Mouse (Mus musculus): ENCODE data around the gene Txndc8. TPM values are rescaled to one million over a fixed set of nuclear protein-coding genes. Genes with fewer than 3 reads are reported as not detected.

The Txndc8 gene
- polyA plus RNA-seq, 2 experiments from 2014 or later: not detected

DNA sequence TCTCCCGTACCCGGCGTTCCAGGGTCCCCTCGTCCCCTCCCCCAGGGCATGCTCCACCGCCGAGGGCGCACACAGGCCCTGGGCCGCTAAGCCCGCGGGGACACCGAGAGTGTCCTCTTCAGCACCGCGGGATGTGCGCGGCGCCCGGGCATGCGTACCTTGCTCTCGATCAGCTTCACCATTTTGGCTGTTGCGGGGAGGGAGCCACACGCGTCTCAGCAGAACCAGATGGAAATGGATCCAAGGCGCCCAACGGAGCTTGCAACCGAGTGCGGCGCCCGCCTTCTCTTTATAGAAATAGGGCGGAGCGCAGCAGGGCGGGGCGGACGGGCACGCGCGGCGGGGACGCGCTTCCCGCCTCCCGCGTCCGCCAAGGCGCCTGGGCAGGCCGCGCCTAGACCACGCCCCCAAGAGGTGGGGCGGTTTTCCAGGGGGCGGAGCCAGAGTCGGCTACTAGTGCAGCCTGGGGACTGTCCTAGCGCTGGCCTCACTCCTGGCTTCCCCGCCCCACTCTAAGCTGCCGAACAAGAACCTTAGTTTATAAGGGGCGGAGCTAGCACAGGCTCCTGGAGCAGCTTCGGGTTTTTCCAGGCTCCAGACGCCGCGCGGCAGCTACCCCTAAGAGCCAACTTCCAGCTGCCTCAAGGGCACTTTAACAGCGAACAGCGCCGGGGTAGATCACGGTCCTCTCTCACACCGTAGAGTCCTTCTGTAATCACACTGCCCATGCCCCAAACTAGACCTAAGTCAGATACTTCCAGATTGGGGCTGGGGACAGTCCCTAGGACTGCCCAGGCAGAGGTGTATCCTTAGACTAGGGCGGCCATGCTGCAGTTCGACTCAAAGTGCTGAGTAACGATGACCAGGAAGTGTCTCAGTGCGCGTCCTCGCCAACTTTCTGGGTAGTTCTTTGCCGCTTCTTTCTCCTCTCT is 52.6 kb downstream of the Txndc8 start, which contains the start of gene Txn1:
Gene Txn1, minus strand, starts transcription at position 383 of the 932 bp plus-strand sequence.
- ATAC-seq: peak; percentile 79

DNA sequence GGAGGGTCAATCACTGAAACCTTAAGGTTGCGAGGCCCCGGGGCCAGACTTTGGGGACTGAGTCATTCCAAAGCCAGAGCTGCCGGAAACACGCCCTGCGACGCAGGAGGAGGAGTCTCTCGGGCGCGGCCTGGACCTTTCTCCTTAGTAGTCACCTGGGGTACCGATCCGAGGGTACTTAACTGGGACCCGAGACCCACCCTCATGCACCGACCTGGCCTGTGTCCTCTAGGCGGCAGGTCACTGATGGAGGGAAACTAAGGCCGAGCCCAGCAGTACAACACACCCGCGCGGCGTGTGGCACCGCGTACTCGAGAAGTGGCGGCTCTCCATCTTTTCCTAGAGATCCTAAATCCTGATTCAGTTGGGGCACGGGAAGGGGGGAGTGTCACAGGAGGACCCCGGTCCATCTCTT is 53.4 kb downstream of the Txndc8 start:
- ATAC-seq: peak; percentile 34

DNA sequence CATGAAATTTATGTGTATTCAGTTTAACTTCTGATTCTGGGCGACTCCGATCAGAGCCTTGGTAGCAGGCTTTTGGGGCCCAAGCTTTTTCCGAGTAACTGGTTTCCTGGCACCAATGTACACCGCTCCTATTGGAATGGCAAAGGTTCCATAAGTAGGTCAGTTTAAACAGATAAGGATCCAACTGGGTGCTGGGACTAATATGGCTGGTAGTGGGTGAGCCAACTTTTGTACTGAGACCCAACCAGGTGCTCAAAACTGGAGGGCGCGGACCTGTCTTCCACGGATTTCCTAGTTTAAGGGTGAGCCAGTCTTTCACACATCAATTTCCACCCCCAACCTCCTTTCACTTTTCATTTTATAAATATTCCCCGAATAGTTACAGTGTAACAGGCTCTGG is 53.9 kb downstream of the Txndc8 start:
- no peak for ATAC-seq

DNA sequence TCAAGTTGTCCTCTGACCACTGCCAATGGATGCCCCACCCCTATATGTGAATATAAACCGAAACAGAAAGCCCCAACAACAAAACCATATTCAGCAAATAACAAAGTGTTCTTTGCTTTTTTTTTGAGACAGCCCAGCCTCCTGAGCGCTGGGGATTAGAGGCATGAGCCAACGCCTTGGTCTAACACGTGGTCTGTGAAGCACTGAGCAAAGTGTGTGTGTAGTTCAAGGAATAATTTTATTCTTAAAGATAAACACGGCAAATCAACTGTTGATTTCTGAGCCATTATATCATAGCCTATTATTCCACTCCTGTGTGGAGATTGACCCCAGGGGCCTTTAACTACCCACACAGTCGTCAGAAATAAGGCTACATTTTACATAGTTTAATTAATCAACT is 54.3 kb downstream of the Txndc8 start:
- ATAC-seq: no peak

DNA sequence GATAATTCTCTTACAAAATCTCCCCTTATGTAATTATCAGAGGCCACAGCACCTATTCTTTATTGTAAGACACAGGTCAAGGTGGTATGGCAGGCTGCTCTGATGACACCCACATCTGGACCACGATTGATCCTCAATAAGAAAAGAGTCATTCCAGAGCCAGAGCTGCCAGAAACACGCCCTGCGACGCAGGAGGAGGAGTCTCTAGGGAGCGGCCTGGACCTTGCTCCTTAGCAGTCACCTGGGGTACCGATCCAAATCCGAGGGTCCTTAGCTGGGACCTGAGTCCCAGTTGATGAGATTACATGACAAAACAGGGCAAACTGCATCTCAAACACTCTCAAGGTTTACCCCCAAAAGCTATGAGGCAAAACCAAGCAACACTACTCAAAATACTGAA is 55.1 kb downstream of the Txndc8 start:
- no peak for ATAC-seq

DNA sequence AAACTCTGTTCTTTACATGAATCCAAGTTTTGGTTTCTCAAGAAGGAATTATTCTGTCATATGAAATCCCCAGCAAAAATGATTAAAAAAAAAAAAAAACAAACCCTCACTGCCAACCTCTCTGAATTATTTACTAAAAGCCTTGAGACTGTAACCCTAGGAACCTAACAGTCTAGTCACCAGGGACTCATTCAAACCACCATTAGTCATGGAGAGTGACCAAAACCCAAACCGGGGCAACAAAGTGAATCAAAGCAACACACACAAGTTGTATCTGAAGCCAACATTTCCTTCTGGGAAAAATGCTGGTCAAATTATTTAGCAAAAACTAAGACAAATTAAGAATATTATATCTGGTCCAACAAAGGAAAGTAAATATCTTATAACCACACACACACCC is 56.0 kb downstream of the Txndc8 start:
- ATAC-seq: no peak

DNA sequence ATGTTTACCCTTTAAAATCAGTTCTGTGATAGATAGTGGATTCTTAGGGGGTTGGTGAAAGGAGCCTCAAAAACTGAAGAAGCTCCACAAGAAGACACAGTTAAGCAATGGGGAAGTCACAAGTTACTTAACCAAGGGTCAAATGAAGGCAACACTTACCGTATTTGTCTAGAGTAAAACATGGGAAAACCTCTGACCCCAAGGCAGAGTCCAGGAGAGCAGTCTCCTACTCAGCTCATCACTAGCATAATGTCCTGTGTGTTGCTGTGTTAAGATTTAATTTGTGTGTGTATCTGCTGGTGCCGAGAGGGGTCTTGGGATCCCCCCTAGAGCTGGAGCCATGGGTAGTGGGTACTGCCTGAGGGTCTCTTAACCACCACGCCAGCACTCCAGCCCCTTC is 56.5 kb downstream of the Txndc8 start:
- ATAC-seq: no peak

DNA sequence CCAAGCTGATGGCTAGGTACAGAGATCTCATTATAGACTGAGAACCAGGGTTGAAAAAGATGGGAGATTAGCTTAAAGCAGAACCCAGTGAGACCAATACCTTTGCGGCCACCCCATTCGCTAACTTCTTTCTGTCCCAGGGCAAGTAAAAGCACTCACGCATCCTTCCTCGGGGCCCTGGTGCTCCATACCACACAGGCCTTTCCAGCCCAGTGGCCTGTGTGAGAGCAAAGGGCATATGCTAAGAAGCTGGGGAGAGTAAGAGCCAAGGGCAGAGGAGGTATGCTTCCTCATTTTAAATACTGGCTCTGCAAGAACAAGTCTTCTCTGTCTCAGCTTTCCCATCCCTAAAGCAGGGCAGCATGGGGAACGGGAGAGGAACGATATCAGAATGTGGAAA is 59.1 kb downstream of the Txndc8 start:
- no peak for ATAC-seq

DNA sequence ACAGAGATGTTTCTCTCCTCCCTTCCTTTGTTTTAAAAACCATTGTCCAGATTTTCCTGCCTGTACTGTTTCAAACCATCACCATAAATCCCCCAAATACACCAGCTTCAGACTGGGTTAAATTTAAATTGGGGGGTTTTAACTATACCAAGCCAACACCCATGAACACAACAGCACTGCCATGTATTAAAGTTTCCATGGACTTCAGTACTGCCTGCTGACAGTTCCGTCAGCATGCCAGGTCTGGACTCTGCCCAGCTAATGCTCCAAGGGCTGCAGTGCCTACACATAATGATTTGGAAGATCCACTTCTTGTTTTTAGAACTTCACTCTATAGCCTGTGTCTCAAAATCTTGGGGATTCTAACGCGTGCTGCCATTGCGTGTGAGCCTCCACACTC is 61.4 kb downstream of the Txndc8 start:
- no peak for ATAC-seq

DNA sequence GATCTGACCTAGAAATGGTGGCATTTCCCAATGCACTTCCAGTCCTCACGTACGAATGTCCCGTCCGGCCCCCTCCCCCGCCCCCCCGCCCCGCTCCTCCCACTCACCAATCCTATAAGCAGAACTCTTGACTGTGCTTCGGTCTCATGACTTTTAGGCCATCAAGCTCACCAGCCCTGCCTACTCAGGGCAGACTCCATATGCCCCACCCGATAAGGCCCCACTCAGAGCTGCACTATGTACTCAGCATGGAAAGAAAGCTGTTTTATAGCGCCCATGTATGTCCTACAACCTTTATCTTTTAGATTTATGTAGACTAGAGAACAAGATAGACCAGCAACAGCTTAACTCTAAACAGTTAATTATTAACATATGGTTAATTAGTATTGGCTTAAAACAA is 61.9 kb downstream of the Txndc8 start:
- no peak for ATAC-seq

DNA sequence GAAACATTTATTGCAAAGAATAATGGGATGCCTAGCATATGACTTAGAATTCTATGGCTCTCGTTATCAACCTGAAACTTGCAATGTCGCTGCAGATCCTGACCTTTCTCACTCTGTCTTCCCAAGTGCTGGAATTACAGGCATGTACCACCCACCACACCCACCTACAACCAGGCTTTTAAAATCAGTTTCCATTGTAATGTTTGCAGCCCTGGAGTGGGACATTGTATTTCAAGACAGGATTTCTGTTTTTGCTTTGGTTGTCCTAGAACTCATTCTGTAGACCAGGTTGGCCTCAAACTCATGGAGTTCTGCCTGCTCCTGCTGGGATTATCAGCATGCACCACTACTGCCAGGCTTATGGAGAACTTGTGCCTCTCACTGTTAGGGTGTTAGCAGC is 66.0 kb downstream of the Txndc8 start:
- no peak for ATAC-seq

DNA sequence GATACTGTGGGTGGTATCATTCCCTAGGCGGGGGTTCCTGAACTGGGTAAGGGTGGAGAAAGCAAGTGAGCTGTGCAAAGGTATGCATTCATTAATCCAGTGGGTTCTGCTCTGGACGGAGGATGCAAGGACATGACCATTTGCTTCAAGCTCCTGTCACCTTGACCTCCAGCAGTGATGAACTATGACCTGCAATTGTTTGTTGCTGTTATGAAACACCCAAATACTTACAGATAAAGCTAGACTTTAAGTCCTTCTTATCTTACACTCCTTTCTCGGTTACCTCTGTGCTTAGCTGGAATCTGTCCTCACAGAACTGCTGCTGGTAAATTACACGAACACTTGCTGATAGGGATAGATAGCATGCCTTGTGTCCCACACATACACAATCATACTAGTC is 68.3 kb downstream of the Txndc8 start:
- ATAC-seq: no peak

DNA sequence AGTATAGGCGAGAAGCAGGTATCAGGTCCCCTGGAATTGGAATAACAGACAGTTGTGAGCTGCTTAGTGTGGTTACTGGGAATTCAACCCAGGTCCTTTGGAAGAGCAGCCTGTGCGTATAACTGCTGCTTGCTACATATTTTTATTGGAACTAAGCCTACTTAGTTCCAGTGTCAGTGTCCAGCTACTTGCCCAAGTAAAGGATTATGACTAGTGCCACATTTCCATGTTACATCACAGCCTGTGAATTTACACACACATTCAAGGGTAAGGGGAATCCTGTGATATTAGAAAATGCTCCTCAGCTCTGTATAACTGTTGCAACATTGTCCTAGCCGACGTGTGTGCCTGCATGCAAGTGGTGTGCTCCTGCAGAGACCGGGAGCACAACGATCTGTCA is 71.6 kb downstream of the Txndc8 start:
- ATAC-seq: no peak

DNA sequence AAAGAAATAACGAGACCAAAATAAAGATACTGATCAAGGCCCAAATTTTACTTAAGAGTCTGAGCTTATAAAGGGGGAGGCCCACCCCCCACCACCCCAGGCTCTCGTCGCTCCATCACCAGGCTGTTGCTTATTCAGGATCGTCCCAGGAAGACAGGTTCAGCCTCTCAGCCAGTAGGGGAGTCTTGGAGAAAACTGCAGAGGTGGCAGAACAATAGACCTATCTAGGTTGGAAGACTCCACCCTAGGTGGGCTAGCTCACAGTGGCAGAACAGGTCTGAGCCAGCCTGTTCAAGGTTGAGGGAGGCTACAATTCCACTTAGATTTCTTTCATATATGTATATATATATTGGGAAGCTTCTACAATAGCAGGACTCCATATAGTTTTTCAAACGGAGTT is 74.7 kb downstream of the Txndc8 start:
- ATAC-seq: no peak

Other genes starting within 250 kb of the Txndc8 start
- gene D630039A03Rik, start 92.8 kb downstream of the Txndc8 start, polyA plus RNA-seq (2017; shearing (Covaris generic)): 10 to 100 TPM; 14.3 to 17.3 TPM
- 100 to 1,000 TPM; 170 to 200 TPM for gene Txn1, start 52.7 kb downstream of the Txndc8 start, polyA plus RNA-seq (2017; shearing (Covaris generic))
- not detected for gene Svep1, start 197.7 kb upstream of the Txndc8 start, polyA plus RNA-seq (2017; shearing (Covaris generic))

All from activated CD4-positive, CD25-positive, alpha-beta regulatory T cell, adult 4 months (primary cell).